Mouse (Mus musculus) heart, embryonic 12.5 days (tissue): ENCODE data around the gene Acoxl. TPM values are rescaled to one million over a fixed set of nuclear protein-coding genes. Genes with fewer than 3 reads are reported as not detected.

Source experiments
- ATAC-seq: fragments of 200-750 bp; cut with Nextera tagmentation; 2 replicates; pipeline ENCODE4 v1.8.0; 2017; ENCODE audit warnings: moderate TSS enrichment, moderate library complexity; ENCODE audit not compliant: insufficient number of reproducible peaks, low FRiP score
- H3K27ac ChIP-seq: fragments of 300-500 bp; sonication (generic); 2 replicates; pipeline ENCODE4 v1.5.1; 2016; ENCODE audit warnings: mild to moderate bottlenecking, moderate library complexity; ENCODE audit not compliant: poor library complexity, severe bottlenecking
- H3K27me3 ChIP-seq: fragments of 300-500 bp; sonication (generic); replicated peaks from 2 replicates; pipeline ENCODE4 v1.6.1; 2016; ENCODE audit warnings: mild to moderate bottlenecking, moderate library complexity
- H3K36me3 ChIP-seq: fragments of 300-500 bp; sonication (generic); 2 replicates; pipeline ENCODE4 v1.6.1; 2016; ENCODE audit warnings: mild to moderate bottlenecking, moderate library complexity
- H3K4me1 ChIP-seq: fragments of 300-500 bp; sonication (generic); replicated peaks from 2 replicates; pipeline ENCODE4 v1.6.1; 2016; ENCODE audit warnings: mild to moderate bottlenecking
- H3K4me2 ChIP-seq: fragments of 300-500 bp; sonication (generic); 2 replicates; pipeline ENCODE4 v1.6.1; 2016; ENCODE audit warnings: mild to moderate bottlenecking, moderate library complexity
- H3K4me3 ChIP-seq: fragments of 300-500 bp; sonication (generic); 2 replicates; pipeline ENCODE4 v1.5.1; 2016; ENCODE audit warnings: mild to moderate bottlenecking
- H3K9ac ChIP-seq: fragments of 300-500 bp; sonication (generic); 2 replicates; pipeline ENCODE4 v1.6.1; 2016; ENCODE audit warnings: mild to moderate bottlenecking, moderate library complexity
- H3K9me3 ChIP-seq: fragments of 300-500 bp; sonication (generic); replicated peaks from 2 replicates; pipeline ENCODE4 v1.6.1; 2016; ENCODE audit warnings: mild to moderate bottlenecking, moderate library complexity
- WGBS: fragments of 180-500 bp; shearing (Covaris S2); methylation state at CpG from one replicate; pipeline ENCODE4 v1.1.7; 2016; 5-methylcytosine and 5-hydroxymethylcytosine counted together
- polyA plus RNA-seq: library from polyadenylated mRNA; unstranded; fragments of >200 nt; fragmentation: Nextera tagmentation; extraction: Ambion mirVana; gene quantifications from 2 replicates; pipeline ENCODE4 v1.2.1, GENCODE M21; 2016

Gene Acoxl
- polyA plus RNA-seq, 1 experiment from 2014 or later: 0.32 TPM

- Histone ChIP-seq H3K27me3 (no peaks in the 10 kb centered on the region), H3K4me3 (no peak overlapping the region), H3K36me3 (no peaks in the 10 kb centered on the region), H3K9ac (no peak overlapping the region), H3K27ac (no peak overlapping the region), H3K9me3 (0 out of 2 replicates have a peak, but pooled peaks cover 4% of the 10 kb centered on the region), H3K4me1 (no peaks in the 10 kb centered on the region), H3K4me2 (no peak overlapping the region)
- 72% methylated on average over 2 of the region's 2 CpGs for WGBS
- no peak for ATAC-seq
These were observed 100.5 kb downstream of the Acoxl start for GRCm38 (mm10) chr2:127939206-127939605.

GRCm38 (mm10) chr2:127960579-127960978 lies 121.9 kb downstream of the Acoxl start:
- no peaks in the 10 kb centered on the region for H3K27me3 ChIP-seq
- WGBS: 67% methylated on average over 6 of the region's 6 CpGs
- H3K36me3 ChIP-seq: no peaks in the 10 kb centered on the region
- no peak overlapping the region for H3K4me3 ChIP-seq
- H3K4me1 ChIP-seq: peaks cover 8% of the 10 kb centered on the region
- H3K9me3 ChIP-seq: no peaks in the 10 kb centered on the region
- ATAC-seq: no peak
- no peak overlapping the region for H3K9ac ChIP-seq
- H3K27ac ChIP-seq: no peak overlapping the region
- no peak overlapping the region for H3K4me2 ChIP-seq

DNA sequence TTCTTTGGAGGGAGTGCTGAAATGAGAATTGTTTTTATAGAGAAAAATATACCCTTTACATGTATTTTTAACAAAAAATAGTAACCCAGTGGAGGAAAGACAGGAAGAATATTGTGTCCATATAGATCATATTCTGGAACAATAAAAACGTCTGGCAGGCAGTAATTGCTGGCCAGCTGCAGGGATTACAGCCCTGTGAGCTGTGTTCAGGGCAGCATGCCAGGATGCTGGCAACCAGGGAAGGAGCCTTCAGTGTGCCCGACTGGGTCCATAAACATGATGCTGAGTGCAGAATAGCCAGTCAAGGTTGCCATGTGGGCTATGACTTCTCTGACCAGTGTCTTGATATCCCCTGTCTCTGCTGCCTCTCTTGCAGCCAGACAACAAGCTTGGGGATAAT lies 122.5 kb downstream of the Acoxl start:
- H3K9me3 ChIP-seq: no peaks in the 10 kb centered on the region
- H3K27ac ChIP-seq: no peak overlapping the region
- H3K4me3 ChIP-seq: no peak overlapping the region
- no peak overlapping the region for H3K9ac ChIP-seq
- peaks cover 8% of the 10 kb centered on the region for H3K4me1 ChIP-seq
- H3K36me3 ChIP-seq: no peaks in the 10 kb centered on the region
- 42% methylated on average over 2 of the region's 2 CpGs for WGBS
- no peak overlapping the region for H3K4me2 ChIP-seq
- no peaks in the 10 kb centered on the region for H3K27me3 ChIP-seq
- ATAC-seq: no peak

DNA sequence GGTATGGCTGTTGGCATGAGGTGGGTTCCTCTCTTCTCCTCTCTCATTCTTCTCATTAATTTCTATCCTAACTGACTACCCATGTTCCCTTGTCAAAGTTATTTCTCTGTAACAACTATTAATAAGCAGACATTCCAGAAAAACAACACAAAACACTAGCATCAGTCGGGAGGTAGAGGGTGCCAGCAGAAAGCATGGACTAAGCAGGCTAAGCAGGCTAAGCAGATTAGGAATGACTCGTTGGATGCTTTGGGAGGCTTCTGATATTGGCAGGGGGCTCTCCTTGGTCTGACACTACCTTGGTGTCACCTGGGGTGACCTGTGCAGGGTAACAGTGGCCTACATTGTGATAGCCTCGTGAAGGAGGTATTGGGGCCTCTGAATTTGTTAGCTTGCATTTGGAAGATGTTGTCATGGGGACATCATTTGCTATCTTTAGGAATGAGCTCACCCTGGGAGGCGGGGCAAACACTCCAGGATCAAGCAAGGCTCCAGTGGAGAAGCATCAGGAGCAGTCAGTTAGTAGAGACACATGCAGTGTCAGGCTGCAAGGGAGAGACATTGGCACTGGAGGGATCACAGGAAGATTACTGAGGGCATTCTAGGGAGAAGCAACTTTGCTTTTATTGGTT lies 123.2 kb downstream of the Acoxl start:
- WGBS: 23% methylated on average over 4 of the region's 4 CpGs
- ATAC-seq: peak; percentile 25; the same call in 1 of the 2 replicates
- no peak overlapping the region for H3K9ac ChIP-seq

DNA sequence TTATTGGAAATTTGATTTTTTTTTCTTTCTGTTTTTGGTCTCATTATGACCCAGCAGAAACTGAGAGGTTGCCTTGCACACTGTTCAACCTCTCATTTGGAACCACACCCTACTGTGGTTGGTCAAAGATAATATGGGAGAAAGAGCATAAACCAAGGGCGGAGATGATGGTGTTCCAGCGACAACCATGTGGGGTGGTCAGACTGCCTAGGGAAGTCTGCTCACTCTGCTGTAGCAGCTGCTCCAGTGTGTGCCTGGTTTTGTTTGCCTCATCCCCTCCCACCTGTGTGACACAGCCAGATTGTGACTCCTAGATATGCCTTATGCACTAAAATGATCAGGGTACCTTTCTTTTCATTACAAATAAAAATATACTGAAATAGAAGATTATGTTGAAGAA lies 130.3 kb downstream of the Acoxl start:
- no peaks in the 10 kb centered on the region for H3K27me3 ChIP-seq
- no peak for ATAC-seq
- no peak overlapping the region for H3K9ac ChIP-seq
- H3K4me1 ChIP-seq: no peaks in the 10 kb centered on the region
- H3K9me3 ChIP-seq: no peaks in the 10 kb centered on the region
- H3K27ac ChIP-seq: no peak overlapping the region
- no peaks in the 10 kb centered on the region for H3K36me3 ChIP-seq
- no peak overlapping the region for H3K4me3 ChIP-seq
- WGBS: 86% methylated on average over 2 of the region's 2 CpGs
- H3K4me2 ChIP-seq: no peak overlapping the region

More for the DNA sequence above, 123.2 kb downstream of the Acoxl start:
- peaks cover 8% of the 10 kb centered on the region for H3K4me1 ChIP-seq
- no peak overlapping the region for H3K4me3 ChIP-seq
- H3K27ac ChIP-seq: no peak overlapping the region
- H3K36me3 ChIP-seq: no peaks in the 10 kb centered on the region
- no peaks in the 10 kb centered on the region for H3K27me3 ChIP-seq
- no peak overlapping the region for H3K4me2 ChIP-seq
- no peaks in the 10 kb centered on the region for H3K9me3 ChIP-seq

- Histone ChIP-seq H3K4me1 (no peaks in the 10 kb centered on the region), H3K9me3 (no peaks in the 10 kb centered on the region), H3K9ac (no peak overlapping the region), H3K4me3 (no peak overlapping the region), H3K36me3 (no peaks in the 10 kb centered on the region), H3K27me3 (no peaks in the 10 kb centered on the region), H3K4me2 (no peak overlapping the region), H3K27ac (no peak overlapping the region)
- WGBS: 87% methylated on average over 1 of the region's 1 CpGs
- no peak for ATAC-seq
These were observed 137.6 kb downstream of the Acoxl start for GRCm38 (mm10) chr2:127976276-127976675.

GRCm38 (mm10) chr2:127978601-127979230 lies 140.0 kb downstream of the Acoxl start:
- 80% methylated on average over 7 of the region's 7 CpGs for WGBS
- H3K27me3 ChIP-seq: 0 out of 2 replicates have a peak, but pooled peaks cover 5% of the 10 kb centered on the region
- ATAC-seq: no peak
- no peak overlapping the region for H3K4me3 ChIP-seq
- H3K4me2 ChIP-seq: no peak overlapping the region
- H3K9me3 ChIP-seq: no peaks in the 10 kb centered on the region
- H3K27ac ChIP-seq: no peak overlapping the region
- no peaks in the 10 kb centered on the region for H3K4me1 ChIP-seq
- no peak overlapping the region for H3K9ac ChIP-seq
- H3K36me3 ChIP-seq: no peaks in the 10 kb centered on the region

DNA sequence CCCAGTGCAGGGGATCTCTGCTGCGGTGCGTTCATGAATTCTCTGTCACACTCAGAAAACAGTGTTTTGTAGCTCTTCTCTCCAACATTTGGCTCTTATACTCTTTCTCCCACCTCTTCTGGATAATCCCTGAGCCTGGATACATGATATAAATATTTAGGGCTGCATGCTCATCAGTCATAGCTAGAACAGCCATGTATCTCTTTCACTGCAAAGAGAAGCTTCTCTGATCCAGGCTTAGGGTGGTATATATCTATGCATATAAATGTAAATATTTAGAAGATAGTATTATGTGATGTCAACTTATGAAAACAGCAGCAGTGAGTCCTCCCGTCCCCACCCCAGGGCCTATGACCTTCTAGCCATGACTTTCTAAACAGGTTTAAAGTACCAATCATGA lies 143.9 kb downstream of the Acoxl start:
- no peaks in the 10 kb centered on the region for H3K4me1 ChIP-seq
- no peak overlapping the region for H3K4me3 ChIP-seq
- no peak overlapping the region for H3K27ac ChIP-seq
- no peak overlapping the region for H3K9ac ChIP-seq
- H3K27me3 ChIP-seq: peaks cover 5% of the 10 kb centered on the region; the same call in 1 of the 2 replicates
- no peak overlapping the region for H3K4me2 ChIP-seq
- no peaks in the 10 kb centered on the region for H3K9me3 ChIP-seq
- no peaks in the 10 kb centered on the region for H3K36me3 ChIP-seq
- WGBS: 90% methylated on average over 3 of the region's 3 CpGs
- no peak for ATAC-seq

DNA sequence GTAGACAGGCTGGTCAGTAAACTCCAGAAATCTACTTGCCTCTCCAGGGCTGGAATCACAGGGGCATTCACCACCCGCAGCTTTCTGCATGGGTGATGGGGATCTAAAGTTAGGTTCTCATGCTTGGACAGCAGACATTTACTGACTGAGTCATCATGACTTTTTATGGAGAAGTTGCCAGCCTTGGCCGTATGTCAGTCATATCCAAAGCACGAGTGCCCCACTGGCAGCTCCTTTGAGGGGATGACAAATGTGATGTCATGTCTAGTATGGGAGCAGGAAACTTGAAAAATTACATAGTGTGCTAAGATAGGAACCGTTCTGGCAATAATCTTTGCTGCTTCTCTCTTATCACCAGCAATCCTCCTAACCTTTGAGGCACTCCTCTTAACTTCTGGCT lies 144.6 kb downstream of the Acoxl start:
- Histone ChIP-seq H3K9me3 (no peaks in the 10 kb centered on the region), H3K4me3 (no peak overlapping the region), H3K27ac (no peak overlapping the region), H3K27me3 (peaks cover 5% of the 10 kb centered on the region; the same call in 1 of the 2 replicates), H3K36me3 (no peaks in the 10 kb centered on the region), H3K9ac (no peak overlapping the region), H3K4me1 (no peaks in the 10 kb centered on the region), H3K4me2 (no peak overlapping the region)
- ATAC-seq: no peak
- WGBS: 38% methylated on average over 4 of the region's 4 CpGs

DNA sequence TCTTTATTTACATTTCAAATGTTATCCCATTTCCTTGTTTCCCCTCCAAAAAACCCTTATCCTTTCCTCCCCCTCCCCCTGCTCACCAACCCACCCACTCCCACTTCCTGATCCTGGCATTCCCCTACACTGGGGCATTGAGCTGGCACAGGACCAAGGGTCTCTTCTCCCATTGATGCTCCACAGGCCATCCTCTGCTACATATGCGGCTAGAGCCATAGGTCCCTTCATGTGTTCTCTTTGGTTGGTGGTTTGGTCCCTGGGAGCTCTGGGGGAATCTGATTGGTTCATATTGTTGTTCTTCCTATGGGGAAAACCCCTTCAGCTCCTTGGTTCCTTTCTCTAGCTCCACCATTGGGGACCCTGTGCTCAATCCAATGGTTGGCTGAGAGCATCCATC lies 145.3 kb downstream of the Acoxl start:
- whole genome bisulfite sequencing: 82% methylated on average over 1 of the region's 1 CpGs
- peaks cover 5% of the 10 kb centered on the region; the same call in 1 of the 2 replicates for H3K27me3 ChIP-seq
- no peak for ATAC-seq
- H3K9ac ChIP-seq: no peak overlapping the region
- no peak overlapping the region for H3K4me3 ChIP-seq
- H3K9me3 ChIP-seq: no peaks in the 10 kb centered on the region
- no peaks in the 10 kb centered on the region for H3K36me3 ChIP-seq
- no peak overlapping the region for H3K27ac ChIP-seq
- no peaks in the 10 kb centered on the region for H3K4me1 ChIP-seq
- H3K4me2 ChIP-seq: no peak overlapping the region

- 31% methylated on average over 4 of the region's 4 CpGs for WGBS
- H3K4me1 ChIP-seq: peaks cover 11% of the 10 kb centered on the region
- no peaks in the 10 kb centered on the region for H3K36me3 ChIP-seq
- no peaks in the 10 kb centered on the region; the same call in 1 of the 2 replicates for H3K27me3 ChIP-seq
- H3K9ac ChIP-seq: no peak overlapping the region
- H3K4me2 ChIP-seq: no peak overlapping the region
- no peak for ATAC-seq
- no peak overlapping the region for H3K27ac ChIP-seq
- no peaks in the 10 kb centered on the region for H3K9me3 ChIP-seq
- no peak overlapping the region for H3K4me3 ChIP-seq
These were observed 149.0 kb downstream of the Acoxl start for GRCm38 (mm10) chr2:127987706-127988105.
